Mouse (Mus musculus) hindlimb bud, embryonic 11.5 days (tissue): Measurements from ENCODE around the gene Serpina9.

Source experiments
- DNase-seq: peaks from one replicate; pipeline ENCODE4 v3.0.0-alpha.2; 2012; ENCODE audit warnings: low read depth, low spot score; ENCODE audit errors: extremely low spot score

Serpina9 gene

GRCm38 (mm10) chr12:104013620-104014019 lies at the start of gene Serpina9:
Serpina9 (minus strand) TSS chr12:104013755.
- no peak for DNase-seq

GRCm38 (mm10) chr12:104061862-104062261 lies 48.3 kb upstream of the Serpina9 start:
- no peak for DNase-seq

- no peak for DNase-seq
Measured at GRCm38 (mm10) chr12:104060126-104060525, 46.6 kb upstream of the Serpina9 start.

- no peak for DNase-seq
Measured at GRCm38 (mm10) chr12:104057531-104057930, 44.0 kb upstream of the Serpina9 start.

- no peak for DNase-seq
Measured at GRCm38 (mm10) chr12:104057050-104057449, 43.5 kb upstream of the Serpina9 start.

GRCm38 (mm10) chr12:104055755-104056154 lies 42.2 kb upstream of the Serpina9 start:
- no peak for DNase-seq

GRCm38 (mm10) chr12:104053995-104054394 lies 40.4 kb upstream of the Serpina9 start:
- no peak for DNase-seq

- DNase-seq = no peak
Measured at GRCm38 (mm10) chr12:104045713-104046112, 32.2 kb upstream of the Serpina9 start.

GRCm38 (mm10) chr12:104044343-104044742 lies 30.8 kb upstream of the Serpina9 start, which contains the start of gene Serpina12:
Serpina12 (minus strand) TSS chr12:104044443.
- no peak for DNase-seq

- no peak for DNase-seq
Measured at GRCm38 (mm10) chr12:104042753-104043152, 29.2 kb upstream of the Serpina9 start.

- DNase-seq = no peak
Measured at GRCm38 (mm10) chr12:104041401-104041800, 27.8 kb upstream of the Serpina9 start.

- DNase-seq = no peak
Measured at GRCm38 (mm10) chr12:104038181-104038580, 24.6 kb upstream of the Serpina9 start.

GRCm38 (mm10) chr12:104033752-104034151 lies 20.2 kb upstream of the Serpina9 start:
- no peak for DNase-seq

GRCm38 (mm10) chr12:104029986-104030385 lies 16.4 kb upstream of the Serpina9 start:
- DNase-seq = no peak

GRCm38 (mm10) chr12:104015280-104015679 lies 1.7 kb upstream of the Serpina9 start:
- DNase-seq = no peak

GRCm38 (mm10) chr12:104004689-104005088 lies 8.9 kb downstream of the Serpina9 start:
- no peak for DNase-seq

- DNase-seq = no peak
Measured at GRCm38 (mm10) chr12:104003238-104003612, 10.3 kb downstream of the Serpina9 start.

GRCm38 (mm10) chr12:104002569-104003237 lies 10.9 kb downstream of the Serpina9 start:
- DNase-seq = no peak

GRCm38 (mm10) chr12:104000594-104000993 lies 13.0 kb downstream of the Serpina9 start:
- DNase-seq = no peak

GRCm38 (mm10) chr12:103999611-104000010 lies 13.9 kb downstream of the Serpina9 start:
- no peak for DNase-seq

GRCm38 (mm10) chr12:103996513-103996912 lies 17.0 kb downstream of the Serpina9 start:
- no peak for DNase-seq

- DNase-seq = peak; percentile 16
Measured at GRCm38 (mm10) chr12:103995292-103996072, 18.1 kb downstream of the Serpina9 start.
